Mouse (Mus musculus) left cerebral cortex, adult 9 months (tissue): ENCODE results near the gene Gm9117.
"Not testable (repeated sequence)": the region's sequence is repeated elsewhere in the genome, so short reads cannot be mapped to it uniquely, and the experiment has no call there.

Experiments used
- DNase-seq, 2 experiments: peaks; one replicate each; pipeline ENCODE4 v3.0.0; 2022; ENCODE audit warnings: low spot score in 2 of 2

The Gm9117 gene

DNA sequence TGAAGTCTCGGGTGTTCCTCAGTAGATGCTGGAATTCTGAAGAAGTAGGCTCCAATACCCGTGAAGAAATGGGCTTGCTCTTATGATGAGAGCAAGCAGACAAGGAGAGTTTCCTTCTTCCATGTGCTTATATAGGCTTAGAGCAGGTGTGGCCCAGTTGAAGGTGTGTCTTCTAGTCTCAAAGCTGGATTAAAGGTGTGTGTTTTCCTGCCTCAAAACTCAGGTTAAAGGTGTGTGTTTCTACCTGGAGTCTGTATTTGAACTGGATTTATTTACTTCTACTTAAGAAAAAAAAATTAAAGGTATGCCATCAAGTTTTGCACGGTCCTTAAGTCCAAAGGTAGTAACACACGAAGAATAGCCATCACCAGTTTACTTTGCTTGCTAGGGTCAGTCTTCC, at the start of gene Gm9117:
TSS of gene Gm9117 (minus strand) at position 101 of the 400 bp plus-strand sequence.
- not testable (repeated sequence) for DNase-seq

GRCm38 (mm10) chr3:93968938-93969337, 25.6 kb upstream of the Gm9117 start:
- not testable (repeated sequence) for DNase-seq

DNA sequence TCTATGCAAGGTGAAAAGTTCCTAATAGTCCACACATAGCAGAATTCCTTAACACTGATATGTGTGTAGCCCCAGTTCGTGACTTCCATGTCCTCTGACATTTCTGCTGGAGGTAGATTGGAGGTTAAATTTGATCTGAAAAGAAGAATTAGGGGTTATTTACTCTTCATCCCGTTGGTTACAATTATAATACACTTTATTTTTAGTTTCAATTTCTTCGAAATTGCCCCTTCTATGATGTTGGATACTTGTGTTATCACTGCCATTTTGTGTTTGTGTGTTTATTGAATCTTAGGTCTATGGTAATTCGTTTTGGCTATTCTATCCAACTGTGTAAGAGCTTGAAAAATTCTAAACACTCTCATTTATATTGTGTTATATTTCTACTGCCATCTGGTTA, 17.9 kb upstream of the Gm9117 start, which contains the start of gene Tdpoz5:
TSS of gene Tdpoz5 (minus strand) at position 101 of the 400 bp plus-strand sequence.
- not testable (repeated sequence) for DNase-seq

- not testable (repeated sequence) for DNase-seq
Measured at GRCm38 (mm10) chr3:93938386-93938785, 5.0 kb downstream of the Gm9117 start.
